Mouse (Mus musculus) bone marrow, adult 2 months (tissue): ENCODE measurements at regions not wholly inside any gene's neighbourhood (a gene's known extent, or its start where the extent isn't known, plus 50 kb on each side); places are given as distances from the start of the nearest gene placed in this dataset.

Source experiments
- H3K27ac ChIP-seq: fragments of 200-500 bp; 2 replicates; pipeline ENCODE4 v1.5.1; 2012; ENCODE audit warnings: low read depth, mild to moderate bottlenecking, control low read depth, inconsistent platforms, low read length; ENCODE audit not compliant: control insufficient read depth, poor library complexity, insufficient read depth
- H3K4me1 ChIP-seq: fragments of 200-500 bp; 2 replicates; pipeline ENCODE4 v1.6.1; 2011; ENCODE audit warnings: low read length; ENCODE audit not compliant: control insufficient read depth, insufficient read depth
- H3K4me3 ChIP-seq: fragments of 200-500 bp; replicated peaks from 2 replicates; pipeline ENCODE3; 2011; ENCODE audit warnings: mild to moderate bottlenecking, low read depth, low read length, control low read depth; ENCODE audit not compliant: control insufficient read depth
- CTCF ChIP-seq: fragments of 200-500 bp; IDR thresholded peaks from 2 replicates; pipeline ENCODE4 v1.5.1; 2011; ENCODE audit warnings: low read length, control low read depth; ENCODE audit not compliant: control insufficient read depth, insufficient read depth
- POLR2A ChIP-seq: fragments of 200-500 bp; IDR thresholded peaks from 2 replicates; pipeline ENCODE4 v1.6.1; 2011; ENCODE audit warnings: low read depth, mild to moderate bottlenecking, control low read depth, low read length, borderline replicate concordance; ENCODE audit not compliant: control insufficient read depth
- WGBS: fragments of 180-500 bp; shearing (Covaris S2); methylation state at CpG from one replicate; pipeline ENCODE4 v1.1.7; 2018; 5-methylcytosine and 5-hydroxymethylcytosine counted together

DNA sequence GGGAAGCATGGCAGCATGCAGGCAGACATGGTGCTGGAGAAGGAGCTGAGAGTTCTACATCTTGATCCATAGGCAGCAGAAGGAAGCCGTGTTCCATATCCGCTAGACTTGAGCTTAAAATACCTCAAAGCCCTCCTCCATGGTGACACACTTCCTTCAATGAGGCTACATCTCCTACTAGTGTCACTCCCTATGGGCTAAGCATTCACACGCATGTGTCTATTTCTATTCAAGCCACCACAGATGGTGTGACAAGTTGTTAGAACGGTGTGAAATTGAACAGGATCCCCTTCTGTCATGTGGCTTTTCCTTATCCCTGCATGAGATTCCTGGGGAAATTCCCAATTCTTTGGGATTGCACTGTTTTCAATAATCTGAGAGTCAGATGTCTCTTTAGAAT, 192.9 kb upstream of the Irx5 start:
- no peak for TF ChIP-seq CTCF
- TF ChIP-seq POLR2A = no peak
- WGBS = 85% methylated on average over 4 of the region's 4 CpGs

DNA sequence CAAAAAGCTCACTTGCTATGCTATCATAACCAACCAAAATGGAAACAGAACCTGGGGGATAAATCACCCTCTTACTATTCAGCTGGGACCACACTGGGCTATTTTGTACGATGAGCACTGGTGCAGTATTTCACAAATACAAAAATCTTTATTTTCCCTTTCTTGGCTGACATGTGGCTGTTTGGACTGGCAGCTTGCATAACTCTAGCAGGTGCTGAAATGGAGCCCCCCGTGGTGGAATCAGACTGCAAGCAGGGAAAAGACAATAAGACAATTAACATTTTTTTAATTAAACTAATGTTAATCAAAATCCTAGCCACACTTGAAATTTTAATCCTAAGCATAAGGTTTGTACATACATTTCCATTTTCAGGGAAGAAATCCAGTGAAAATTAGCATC, 196.4 kb upstream of the Irx5 start:
- TF ChIP-seq POLR2A = no peak
- no peak for TF ChIP-seq CTCF
- no peak overlapping the region for H3K27ac ChIP-seq
- H3K4me3 ChIP-seq = no peak overlapping the region
- 72% methylated on average over 2 of the region's 2 CpGs for WGBS
- no peaks in the 10 kb centered on the region for H3K4me1 ChIP-seq

More for the DNA sequence above, 192.9 kb upstream of the Irx5 start:
- H3K4me1 ChIP-seq = no peaks in the 10 kb centered on the region
- no peak overlapping the region for H3K4me3 ChIP-seq
- no peak overlapping the region for H3K27ac ChIP-seq

DNA sequence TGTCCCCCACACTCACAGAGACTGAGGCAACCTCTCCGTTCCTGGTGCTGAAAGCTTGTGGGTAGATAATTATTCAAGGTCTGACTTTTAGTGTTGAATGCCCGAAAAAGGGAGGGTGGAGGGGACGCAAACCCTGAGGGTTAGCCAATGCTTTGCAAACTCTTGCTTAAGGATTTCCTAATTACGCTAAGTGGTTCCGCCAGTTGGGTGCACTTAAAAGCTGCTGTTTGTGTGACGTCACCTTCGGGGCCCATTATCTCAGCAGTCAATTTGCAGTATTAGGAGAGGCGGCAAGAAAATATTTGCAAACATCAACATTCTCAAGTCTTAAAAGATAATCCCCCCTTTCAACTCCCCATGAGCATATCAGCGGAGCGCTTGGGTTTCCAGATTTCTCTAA, 199.2 kb upstream of the Irx5 start:
- TF ChIP-seq CTCF = no peak
- TF ChIP-seq POLR2A = no peak
- Histone ChIP-seq H3K27ac (peak overlapping the region; percentile 33; the same call in 1 of the 2 replicates), H3K4me3 (no peak overlapping the region), H3K4me1 (no peaks in the 10 kb centered on the region)
- 58% methylated on average over 10 of the region's 10 CpGs for WGBS

DNA sequence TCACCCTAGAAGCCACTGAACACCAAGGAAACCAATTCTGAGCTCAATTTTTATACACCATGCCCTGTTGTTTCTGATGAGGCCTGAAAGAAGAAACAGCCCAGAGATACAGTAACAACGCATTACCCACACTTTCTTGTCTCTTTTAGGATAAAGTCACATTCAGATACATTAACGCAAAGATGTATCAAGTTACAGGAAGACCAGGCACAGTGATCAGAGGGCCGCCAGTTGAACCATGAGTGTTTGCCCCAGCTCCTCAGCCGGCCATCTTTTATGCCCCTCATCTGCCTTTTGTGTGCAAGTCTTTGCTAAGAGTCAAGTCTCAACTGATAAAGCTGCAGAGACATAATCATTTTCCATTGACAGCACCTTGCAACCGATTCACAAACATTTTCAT, 204.9 kb upstream of the Irx5 start:
- H3K27ac ChIP-seq = no peak overlapping the region
- no peaks in the 10 kb centered on the region for H3K4me1 ChIP-seq
- 80% methylated on average over 5 of the region's 5 CpGs for WGBS
- no peak overlapping the region for H3K4me3 ChIP-seq
- TF ChIP-seq POLR2A (no peak), CTCF (no peak)

DNA sequence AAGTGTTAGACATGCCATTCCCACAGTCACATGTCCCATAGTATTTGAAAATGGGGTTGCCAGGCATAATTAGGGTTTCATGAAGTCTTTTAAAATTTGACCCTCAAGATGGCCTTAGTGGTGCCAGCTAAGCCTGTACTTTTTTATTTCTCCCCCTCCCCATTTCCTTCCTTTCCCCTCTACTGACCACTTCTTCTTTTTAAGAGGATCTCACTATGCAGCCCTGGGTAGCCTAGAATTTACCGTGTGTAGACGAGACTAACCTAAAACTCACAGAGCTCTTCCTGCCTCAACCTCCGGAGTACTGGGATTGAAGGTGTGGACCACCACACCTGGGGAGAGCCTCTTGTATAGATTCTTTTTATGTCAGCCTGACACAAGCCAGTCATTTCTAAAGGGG, 209.8 kb upstream of the Irx5 start:
- Histone ChIP-seq H3K27ac (no peak overlapping the region), H3K4me1 (no peaks in the 10 kb centered on the region), H3K4me3 (no peak overlapping the region)
- WGBS = 5% methylated on average over 3 of the region's 3 CpGs
- TF ChIP-seq POLR2A (no peak), CTCF (no peak)

DNA sequence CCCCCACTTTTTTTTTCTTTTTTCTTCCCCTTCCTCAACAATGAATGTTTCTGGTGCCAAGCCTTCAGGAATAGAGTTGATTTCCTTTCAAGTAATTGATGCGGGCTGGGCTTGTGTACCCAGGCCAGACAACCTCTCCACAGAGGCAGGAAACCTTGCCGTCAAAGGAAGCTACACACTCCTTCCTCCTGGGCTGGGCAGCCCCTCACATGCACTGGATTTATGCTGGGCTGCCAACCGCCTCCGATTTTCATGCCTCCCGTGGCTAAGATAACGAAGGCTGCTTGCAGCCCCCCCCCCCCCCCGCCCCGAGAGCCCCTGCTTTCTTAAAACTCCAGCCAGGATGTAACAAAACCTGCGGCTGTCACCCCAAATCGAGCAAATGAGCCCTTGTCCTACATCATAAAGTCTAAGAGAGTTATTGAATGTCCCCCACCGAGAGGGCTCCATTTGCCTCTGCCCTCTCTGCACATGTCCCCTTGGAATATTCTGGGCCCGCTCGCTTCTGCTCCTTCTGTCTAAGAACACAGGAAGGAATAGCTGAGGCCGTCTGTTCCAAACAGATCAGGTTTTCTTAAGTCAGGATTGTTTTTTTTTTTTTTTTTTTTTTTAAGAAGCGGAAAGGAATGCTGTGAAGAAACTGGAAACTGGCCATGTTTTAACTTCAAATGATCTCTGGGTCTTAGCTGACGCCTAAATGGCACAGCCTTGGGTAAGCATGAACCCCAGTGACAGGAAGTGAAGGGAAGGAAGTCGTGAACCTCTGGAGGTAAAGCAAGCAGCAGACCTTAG, 220.1 kb upstream of the Irx5 start:
- Histone ChIP-seq H3K4me1 (no peaks in the 10 kb centered on the region), H3K4me3 (no peak overlapping the region), H3K27ac (no peak overlapping the region)
- WGBS = 8% methylated on average over 17 of the region's 17 CpGs
- TF ChIP-seq CTCF (no peak), POLR2A (no peak)

DNA sequence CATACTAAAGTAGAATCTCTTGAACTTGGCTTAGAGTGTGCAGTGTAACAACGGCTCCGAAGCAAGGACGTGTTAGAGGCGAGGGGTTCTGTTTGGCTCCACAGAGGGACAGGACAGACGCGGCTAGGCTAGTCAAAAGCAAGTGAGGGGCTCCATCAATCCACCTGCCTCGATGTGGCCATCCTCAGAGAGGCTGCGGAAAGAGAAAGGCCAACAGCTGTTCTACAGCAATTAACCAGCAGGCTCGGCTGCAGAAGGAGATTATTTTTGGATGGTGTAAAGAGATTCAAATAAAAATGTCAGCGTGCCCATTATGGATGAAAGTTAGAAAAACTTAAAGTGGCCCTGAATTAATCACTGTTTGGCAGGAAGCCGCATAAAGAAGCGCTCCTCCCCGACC, 221.0 kb upstream of the Irx5 start:
- TF ChIP-seq POLR2A (no peak), CTCF (no peak)
- Histone ChIP-seq H3K4me1 (no peaks in the 10 kb centered on the region), H3K4me3 (no peak overlapping the region), H3K27ac (no peak overlapping the region)
- WGBS = 50% methylated on average over 12 of the region's 13 CpGs

DNA sequence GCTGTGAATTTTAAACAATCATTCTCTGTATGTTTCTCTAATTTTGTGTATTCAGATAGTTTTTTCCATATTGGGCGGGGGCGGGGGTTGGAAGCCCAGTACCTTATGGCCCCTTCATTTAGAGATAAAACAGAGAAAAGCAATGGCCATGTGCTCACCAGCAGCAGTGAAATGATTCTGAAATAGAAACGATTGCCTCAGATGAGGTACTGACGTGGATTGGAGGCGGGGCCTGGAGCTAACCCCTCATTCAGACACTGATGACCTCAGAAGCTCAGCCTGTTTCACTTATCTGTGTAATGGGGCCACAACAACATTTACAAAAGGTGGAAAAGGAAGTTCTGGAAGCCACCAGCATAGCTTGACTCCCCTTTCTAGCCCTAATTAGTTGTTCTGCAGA, 223.0 kb upstream of the Irx5 start:
- WGBS = 65% methylated on average over 5 of the region's 5 CpGs
- H3K4me3 ChIP-seq = no peak overlapping the region
- TF ChIP-seq POLR2A (no peak), CTCF (no peak)
- H3K4me1 ChIP-seq = no peaks in the 10 kb centered on the region
- H3K27ac ChIP-seq = no peak overlapping the region

DNA sequence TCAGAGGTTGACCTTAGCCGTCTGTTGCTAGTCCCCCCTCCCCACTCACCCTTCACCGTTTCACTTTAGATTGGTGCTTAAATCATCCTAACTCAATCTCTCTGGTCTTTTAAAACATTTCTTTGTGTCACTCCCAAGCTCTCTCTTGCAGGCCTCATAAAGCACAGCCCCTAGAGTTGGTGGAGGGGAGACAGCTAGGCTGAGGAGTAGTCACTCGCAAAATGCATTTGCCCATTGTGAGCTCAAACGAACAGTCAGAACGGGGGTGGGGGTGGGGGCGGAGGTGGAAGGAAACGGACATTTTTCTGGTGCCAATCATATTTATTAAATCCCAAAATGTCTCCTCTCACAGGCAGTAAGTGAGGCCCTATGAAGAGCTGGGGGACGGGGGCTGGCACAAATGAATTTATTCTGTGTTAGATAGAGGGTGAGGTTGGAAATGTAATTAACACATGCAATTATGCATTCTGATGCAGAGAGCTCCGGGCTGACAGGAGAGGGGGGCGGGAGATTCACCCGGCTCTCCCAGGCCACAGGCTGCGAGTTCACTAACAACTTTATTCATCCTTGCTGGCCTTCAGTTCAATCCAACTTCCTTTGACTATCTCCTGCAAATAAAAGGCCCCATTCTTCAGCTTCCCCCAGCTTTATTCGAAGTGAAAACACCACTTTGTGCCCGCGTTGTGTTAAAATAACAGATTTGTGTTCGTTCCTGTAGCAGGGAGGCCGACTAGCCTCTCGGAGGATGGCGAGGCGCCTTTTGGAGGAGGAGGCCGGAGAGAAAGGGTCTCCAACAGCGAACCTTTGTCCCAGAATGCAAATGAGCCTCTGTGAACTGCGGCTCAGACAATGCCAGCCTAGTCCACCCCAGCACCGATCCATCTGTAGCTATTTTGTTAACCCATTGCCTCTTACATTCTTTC, 223.7 kb upstream of the Irx5 start:
- 77% methylated on average over 24 of the region's 24 CpGs for WGBS
- no peaks in the 10 kb centered on the region for H3K4me1 ChIP-seq

More for the DNA sequence above, 223.7 kb upstream of the Irx5 start:
- Histone ChIP-seq H3K27ac (no peak overlapping the region), H3K4me3 (no peak overlapping the region)
- TF ChIP-seq CTCF = no peak
- no peak for TF ChIP-seq POLR2A
